Comparison of ENCODE assay signal across 7 mouse cellular contexts in the genomic region with DNA sequence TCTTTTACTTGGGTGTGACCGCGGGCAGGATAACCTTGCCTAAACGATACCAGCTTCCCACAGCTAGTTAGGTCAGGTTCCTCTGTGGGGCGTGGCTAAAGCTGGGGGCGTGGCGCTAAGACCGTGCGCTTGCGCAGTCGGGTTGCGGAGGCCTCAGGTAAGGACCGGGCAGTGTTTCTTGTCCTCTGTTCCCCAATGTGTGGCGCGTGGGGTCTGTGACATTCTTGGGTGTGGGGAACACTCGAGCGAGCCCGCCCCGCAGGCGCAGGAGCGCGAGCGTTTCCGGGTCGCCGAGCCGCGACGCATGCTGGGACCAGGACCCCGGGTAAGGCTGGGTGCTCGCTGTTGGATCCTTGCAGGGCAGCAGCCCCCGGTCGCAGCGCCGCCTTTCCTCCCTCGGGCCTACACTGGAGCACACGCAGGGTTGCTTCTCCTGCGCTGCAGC. TPM values are rescaled to one million over a fixed set of nuclear protein-coding genes. Genes with fewer than 3 reads are reported as not detected.
A peak's percentile ranks its signal among the peaks of the same experiment; 100 is the strongest.
DNase-seq lines count a peak whose midpoint lies in the region; ATAC-seq lines count a peak whose summit lies in the region.

A gene (plus strand): TSS at position 132 of the 445 bp plus-strand sequence.

- H3K36me3 ChIP-seq in embryonic facial prominence, embryonic 11.5 days (replicated peaks; ENCODE audit: control insufficient read depth, insufficient read depth, low read depth, low read length): peaks cover 4% of the 10 kb centered on the region
- H3K36me3 ChIP-seq in limb, embryonic 11.5 days (ENCODE audit: control insufficient read depth, insufficient read depth, low read length): peaks cover 6% of the 10 kb centered on the region; the same call in 1 of the 2 replicates
- H3K36me3 ChIP-seq in midbrain, embryonic 14.5 days (ENCODE audit: control insufficient read depth, insufficient read depth, low read length): peaks cover 30% of the 10 kb centered on the region

- peak within 1 kb of the TSS; percentile 63 for H3K4me2 ChIP-seq in embryonic facial prominence, embryonic 11.5 days (ENCODE audit: low read depth, low read length)
- H3K4me2 ChIP-seq in limb, embryonic 11.5 days (ENCODE audit: low read depth, severe bottlenecking): peak within 1 kb of the TSS; percentile 72
- H3K4me2 ChIP-seq in midbrain, embryonic 14.5 days (ENCODE audit: low read length): peak within 1 kb of the TSS; percentile 79

- no peaks in the 10 kb centered on the region for H3K27me3 ChIP-seq in embryonic facial prominence, embryonic 11.5 days (ENCODE audit: control insufficient read depth, insufficient read depth, low read length)
- H3K27me3 ChIP-seq in limb, embryonic 11.5 days (ENCODE audit: control insufficient read depth, insufficient read depth, low read length): no peaks in the 10 kb centered on the region
- no peaks in the 10 kb centered on the region for H3K27me3 ChIP-seq in midbrain, embryonic 14.5 days (ENCODE audit: control insufficient read depth, insufficient read depth, low read length)

- no peaks in the 10 kb centered on the region for H3K9me3 ChIP-seq in embryonic facial prominence, embryonic 11.5 days (replicated peaks; ENCODE audit: control insufficient read depth, low read length)
- no peaks in the 10 kb centered on the region for H3K9me3 ChIP-seq in limb, embryonic 11.5 days (ENCODE audit: control insufficient read depth, low read length)
- no peaks in the 10 kb centered on the region for H3K9me3 ChIP-seq in midbrain, embryonic 14.5 days (ENCODE audit: control insufficient read depth, low read length)

- H3K4me1 ChIP-seq in embryonic facial prominence, embryonic 11.5 days (ENCODE audit: control insufficient read depth, insufficient read depth, low read length): no peaks in the 10 kb centered on the region; the same call in 1 of the 2 replicates
- no peaks in the 10 kb centered on the region for H3K4me1 ChIP-seq in limb, embryonic 11.5 days (ENCODE audit: control insufficient read depth, insufficient read depth, low read length)
- H3K4me1 ChIP-seq in midbrain, embryonic 14.5 days (ENCODE audit: control insufficient read depth, insufficient read depth, low read length): peaks cover 13% of the 10 kb centered on the region

- H3K9ac ChIP-seq in embryonic facial prominence, embryonic 11.5 days (replicated peaks; ENCODE audit: low read length): peak within 1 kb of the TSS; percentile 77
- H3K9ac ChIP-seq in limb, embryonic 11.5 days (ENCODE audit: low read length): peak within 1 kb of the TSS; percentile 77
- peak within 1 kb of the TSS; percentile 70 for H3K9ac ChIP-seq in midbrain, embryonic 14.5 days (replicated peaks; ENCODE audit: low read length)

- H3K4me3 ChIP-seq in embryonic facial prominence, embryonic 11.5 days (ENCODE audit: low read depth, low read length): peak within 1 kb of the TSS; percentile 58
- H3K4me3 ChIP-seq in limb, embryonic 11.5 days (ENCODE audit: low read depth, low read length): peak within 1 kb of the TSS; percentile 56
- peak within 1 kb of the TSS; percentile 60 for H3K4me3 ChIP-seq in midbrain, embryonic 14.5 days (replicated peaks; ENCODE audit: low read depth, low read length)

- WGBS in embryonic facial prominence, embryonic 11.5 days: under 1% methylated on average over 37 of the region's 37 CpGs
- WGBS in limb, embryonic 11.5 days: under 1% methylated on average over 37 of the region's 37 CpGs
- WGBS in midbrain, embryonic 14.5 days: under 1% methylated on average over 37 of the region's 37 CpGs

- peak within 1 kb of the TSS; percentile 76 for H3K27ac ChIP-seq in embryonic facial prominence, embryonic 11.5 days (replicated peaks; ENCODE audit: low read depth, low read length)
- peak within 1 kb of the TSS; percentile 75 for H3K27ac ChIP-seq in limb, embryonic 11.5 days (replicated peaks; ENCODE audit: low read depth, low read length)
- H3K27ac ChIP-seq in midbrain, embryonic 14.5 days (replicated peaks; ENCODE audit: low read depth, low read length): peak within 1 kb of the TSS; percentile 78

- ATAC-seq in embryonic facial prominence, embryonic 11.5 days (replicated peaks; ENCODE audit: insufficient number of reproducible peaks, low FRiP score, low TSS enrichment, low read depth): peak; percentile 94
- peak; percentile 94 for ATAC-seq in limb, embryonic 11.5 days (ENCODE audit: insufficient number of reproducible peaks, low FRiP score, low TSS enrichment, low read depth)
- peak; percentile 93 for ATAC-seq in midbrain, embryonic 14.5 days (ENCODE audit: low FRiP score, low TSS enrichment)

- peak; percentile 90 for DNase-seq in adrenal gland, postnatal 14 days
- DNase-seq in embryonic facial prominence, embryonic 11.5 days (ENCODE audit: low spot score): peak; percentile 92
- DNase-seq in heart, adult 11 months: peak; percentile 99
- DNase-seq in kidney, adult 18-20 months: peak; percentile 94
- peak; percentile 93 for DNase-seq in limb, embryonic 11.5 days (ENCODE audit: low spot score)
- DNase-seq in midbrain, embryonic 14.5 days: peak; percentile 94
- DNase-seq in spleen, adult 18-20 months: peak; percentile 86 to 92

RNA-seq across cellular contexts. Expression of the gene that starts here (rescaled TPM):
- 30.7 and 37.6 TPM in 2 replicates for total RNA-seq in adrenal gland, postnatal 14 days (2021)
- 106 and 123 TPM in 2 replicates for polyA plus RNA-seq in embryonic facial prominence, embryonic 11.5 days (2014; fragmentation: Nextera tagmentation; extraction: Ambion mirVana)
- 87.8 and 88.4 TPM in 2 replicates for polyA plus RNA-seq in limb, embryonic 11.5 days (2014; fragmentation: Nextera tagmentation; extraction: Ambion mirVana)
- 116 TPM in 2 replicates for polyA plus RNA-seq in midbrain, embryonic 14.5 days (2014; fragmentation: Nextera tagmentation; extraction: Ambion mirVana)

Comparison
In these comparisons a context has a peak if more than half of its experiments do, and no peak if none do; other contexts are left out.
1. Peak in every context shown above with its lines: DNase-seq, ATAC-seq, H3K4me3 ChIP-seq and H3K27ac ChIP-seq.